Mouse (Mus musculus) C2C12 (cell line): ENCODE results near the gene Frmd4a.

ENCODE experiments used
- CEBPB ChIP-seq: IDR thresholded peaks from one replicate; pipeline ENCODE4 v1.6.1; 2011; ENCODE audit warnings: low read depth, mild to moderate bottlenecking, control low read depth, moderate library complexity
- CTCF ChIP-seq: IDR thresholded peaks from one replicate; pipeline ENCODE4 v1.5.1; 2011; ENCODE audit not compliant: control insufficient read depth, insufficient read depth, insufficient read length
- FOSL1 ChIP-seq: IDR thresholded peaks from one replicate; pipeline ENCODE4 v1.8.0; 2011; ENCODE audit warnings: mild to moderate bottlenecking, low read length; ENCODE audit not compliant: poor library complexity, insufficient read depth, severe bottlenecking
- MAX ChIP-seq: IDR thresholded peaks from one replicate; pipeline ENCODE4 v1.6.1; 2011; ENCODE audit warnings: mild to moderate bottlenecking, control low read depth
- MYOD1 ChIP-seq: IDR thresholded peaks from one replicate; pipeline ENCODE4 v1.6.1; 2011; ENCODE audit warnings: low read depth; ENCODE audit not compliant: control insufficient read depth, insufficient read length
- MYOG ChIP-seq: IDR thresholded peaks from one replicate; pipeline ENCODE4 v1.6.1; 2011; ENCODE audit not compliant: control insufficient read depth, insufficient read length; ENCODE audit errors: extremely low read depth
- USF1 ChIP-seq: IDR thresholded peaks from one replicate; pipeline ENCODE4 v1.6.1; 2011; ENCODE audit warnings: low read depth, mild to moderate bottlenecking, control low read depth, moderate library complexity

- TF ChIP-seq USF1 (no peak), MAX (no peak), CTCF (no peak), FOSL1 (no peak), MYOD1 (no peak), CEBPB (no peak), MYOG (no peak)
Observed at GRCm38 (mm10) chr2:4570186-4570861, 552.8 kb downstream of the Frmd4a start.
